Mouse (Mus musculus): ENCODE measurements at regions not wholly inside any gene's neighbourhood (a gene's known extent, or its start where the extent isn't known, plus 50 kb on each side); places are given as distances from the start of the nearest gene placed in this dataset.

- no peak for ATAC-seq
Measured at GRCm38 (mm10) chr9:41668741-41669140, 455.4 kb downstream of the Sorl1 start.

- ATAC-seq: no peak
Measured at GRCm38 (mm10) chr9:41665000-41665685, 459.0 kb downstream of the Sorl1 start.

GRCm38 (mm10) chr9:41660576-41660975, 463.5 kb downstream of the Sorl1 start:
- ATAC-seq: no peak

- ATAC-seq: no peak
Measured at GRCm38 (mm10) chr9:41660011-41660410, 464.1 kb downstream of the Sorl1 start.

GRCm38 (mm10) chr9:41631564-41632205, 470.2 kb upstream of the Ubash3b start:
- ATAC-seq: no peak

DNA sequence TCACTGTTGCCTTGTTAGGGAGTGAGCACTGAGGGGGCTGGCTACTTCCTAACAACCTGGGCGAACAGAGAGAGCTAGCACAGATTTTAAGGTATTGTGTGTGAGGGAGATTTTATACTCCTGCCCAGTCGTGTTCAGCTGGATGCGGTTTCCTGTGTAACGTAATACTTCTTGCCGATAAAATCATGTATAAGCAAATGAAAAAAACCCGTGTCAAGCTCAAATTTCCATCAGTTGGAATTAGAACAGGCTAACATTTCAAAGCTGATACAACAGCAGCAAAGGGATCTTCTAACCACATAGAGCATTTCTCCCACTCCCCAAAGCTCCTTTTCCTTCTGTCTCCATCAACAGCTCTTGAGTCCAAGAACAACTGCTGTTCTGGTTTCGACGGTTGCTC, 459.8 kb upstream of the Ubash3b start:
- ATAC-seq: no peak

GRCm38 (mm10) chr9:41614002-41614401, 452.5 kb upstream of the Ubash3b start:
- ATAC-seq: no peak

DNA sequence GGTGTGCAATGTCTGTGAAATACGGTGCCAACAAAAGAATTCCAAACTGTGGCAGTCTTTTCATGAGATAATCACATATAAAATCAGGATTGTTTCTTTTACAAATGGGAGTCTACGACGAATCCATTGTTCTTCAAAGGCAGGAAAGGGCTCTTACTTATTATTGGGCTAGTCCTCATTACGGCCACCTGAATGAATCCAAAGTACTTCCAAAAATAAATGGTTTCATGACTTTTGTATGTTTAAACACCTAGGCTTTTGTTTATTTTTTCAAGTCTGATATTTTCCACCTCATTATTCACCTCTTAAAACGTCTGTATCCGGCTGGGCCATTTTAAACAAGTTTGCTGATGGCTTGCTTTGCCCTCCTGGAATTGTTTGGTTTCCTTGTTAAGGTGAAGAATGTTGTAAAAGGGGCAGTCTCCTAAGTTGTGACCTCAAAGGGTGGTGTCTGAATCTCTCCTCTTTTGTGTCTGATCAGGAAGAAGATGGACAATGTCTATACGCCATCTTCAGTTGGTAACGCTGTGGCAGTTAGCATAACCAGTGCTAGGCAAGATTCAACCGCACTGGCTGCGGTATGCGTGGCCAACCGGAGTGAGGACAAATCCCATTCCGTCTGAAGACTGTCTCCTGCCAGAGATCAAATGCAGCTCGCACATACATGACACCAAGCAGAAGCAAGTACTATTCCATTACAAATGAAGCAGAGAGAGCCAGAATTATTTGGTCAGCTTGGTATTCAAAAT, 451.5 kb upstream of the Ubash3b start:
- ATAC-seq: no peak

DNA sequence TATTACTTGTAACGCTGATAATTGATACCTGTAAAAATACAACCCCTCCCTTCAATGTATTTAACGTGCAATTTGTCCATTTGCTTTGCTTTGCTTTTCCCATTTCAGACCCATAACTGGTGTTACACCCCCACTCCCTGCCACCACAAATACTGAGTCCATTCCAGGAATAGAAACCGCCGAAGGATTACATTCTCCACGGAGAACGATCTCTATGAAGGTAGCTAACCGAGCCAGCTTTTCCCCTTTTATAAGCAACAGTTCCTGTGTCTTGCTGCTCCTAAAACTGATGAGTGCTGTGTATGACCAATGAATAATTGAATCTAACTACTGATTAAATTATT, 450.9 kb upstream of the Ubash3b start:
- ATAC-seq: no peak

DNA sequence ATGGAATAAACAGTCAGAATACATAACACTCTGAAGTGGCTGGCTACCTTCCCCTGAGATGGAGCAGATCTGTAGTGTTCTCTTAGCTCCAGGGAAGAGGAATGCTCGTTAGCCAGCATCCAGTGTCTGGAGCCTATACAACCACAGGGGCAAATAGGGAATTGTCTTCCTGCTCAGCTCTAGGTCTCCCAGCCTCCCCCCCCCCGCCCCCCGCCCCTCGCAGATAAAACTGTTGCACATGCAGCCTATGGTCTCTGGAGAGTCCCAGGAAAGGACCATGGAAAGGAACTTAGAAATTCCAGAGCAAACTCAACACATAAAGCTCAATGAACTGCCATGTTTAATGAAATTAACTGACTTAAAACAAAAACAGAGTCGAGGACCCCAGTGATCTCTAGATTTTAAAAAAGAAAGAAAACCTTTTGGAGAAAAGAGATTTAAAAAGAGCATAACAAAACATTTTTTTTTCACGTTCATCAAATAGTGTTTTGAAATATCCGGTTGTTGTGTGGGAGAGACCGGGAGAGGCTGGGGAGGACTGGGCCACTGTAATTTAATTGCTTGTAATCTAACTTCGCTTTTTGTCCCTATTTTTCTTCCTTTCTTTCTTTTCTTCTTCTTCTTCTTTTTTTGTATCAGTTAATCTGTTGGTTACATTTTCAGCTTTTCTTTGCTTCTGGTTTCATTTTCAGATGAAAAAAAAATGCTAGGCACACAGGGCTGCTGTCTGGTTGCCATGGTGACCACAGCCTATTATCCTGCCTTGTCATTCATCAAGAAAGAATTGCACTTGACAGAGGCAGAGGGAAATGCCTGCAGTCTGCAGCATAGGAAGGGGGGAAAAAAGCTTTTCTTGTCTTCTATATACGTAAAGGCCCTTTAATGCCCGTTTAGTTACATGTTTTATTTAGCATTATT, 450.3 kb upstream of the Ubash3b start:
- no peak for ATAC-seq

DNA sequence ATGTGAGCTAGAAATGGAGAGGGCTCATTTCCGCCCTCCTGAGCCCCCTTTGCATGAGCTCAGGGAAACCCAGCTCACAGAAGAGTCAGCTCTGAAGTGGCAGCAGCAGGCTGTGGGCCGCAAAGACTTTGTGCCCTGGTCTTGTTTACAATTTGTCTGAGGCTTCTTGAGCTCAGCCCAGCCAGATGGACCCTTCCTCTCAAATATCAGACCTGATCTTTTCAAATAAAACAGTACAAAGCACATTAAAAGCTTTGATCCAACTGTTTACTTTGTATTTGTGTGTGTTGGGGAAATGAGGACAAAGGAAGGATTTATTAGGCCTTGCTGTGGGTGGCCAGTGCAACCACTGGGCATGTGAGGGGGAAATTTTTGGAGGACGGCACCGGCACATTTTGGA, 448.9 kb upstream of the Ubash3b start:
- ATAC-seq: no peak

GRCm38 (mm10) chr9:41606136-41606535, 444.6 kb upstream of the Ubash3b start:
- ATAC-seq: no peak

DNA sequence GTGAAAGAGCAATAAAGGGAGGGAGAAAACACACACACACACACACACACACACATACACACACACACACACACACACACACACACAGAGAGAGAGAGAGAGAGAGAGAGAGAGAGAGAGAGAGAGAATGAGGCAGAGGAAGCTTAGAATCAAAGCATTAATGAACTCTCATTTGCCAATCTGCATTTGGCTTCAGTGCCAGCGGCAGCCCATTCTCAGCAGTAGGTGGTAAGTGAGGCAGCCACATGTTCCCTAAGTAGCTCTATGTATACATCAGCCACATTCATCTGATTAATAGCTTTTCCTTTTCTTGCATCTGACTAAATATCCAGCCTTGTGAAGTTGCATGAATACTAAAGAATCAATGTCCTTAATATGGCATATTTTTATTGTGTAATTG, 443.4 kb upstream of the Ubash3b start:
- no peak for ATAC-seq

DNA sequence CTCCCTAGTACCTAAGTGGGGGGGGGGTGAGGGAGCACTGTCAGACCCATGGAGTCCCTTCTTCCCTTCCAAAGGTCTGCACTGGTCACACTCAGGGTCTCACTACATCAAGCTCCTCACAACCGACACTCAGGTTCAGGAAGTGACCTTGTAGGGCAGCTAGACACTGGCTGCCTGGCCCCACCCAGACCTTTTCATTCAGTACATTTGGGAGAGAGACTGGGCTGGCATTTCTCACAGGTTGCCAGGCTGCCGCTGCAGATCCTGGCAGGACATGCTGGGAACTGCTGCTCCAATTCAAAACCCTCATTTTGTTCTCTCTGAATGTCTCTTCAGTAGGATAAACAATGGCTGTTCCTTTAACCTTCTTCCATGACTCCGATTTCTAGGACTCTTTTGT, 439.3 kb upstream of the Ubash3b start:
- ATAC-seq: no peak

- ATAC-seq: no peak
Measured at GRCm38 (mm10) chr9:41599874-41600273, 438.4 kb upstream of the Ubash3b start.

DNA sequence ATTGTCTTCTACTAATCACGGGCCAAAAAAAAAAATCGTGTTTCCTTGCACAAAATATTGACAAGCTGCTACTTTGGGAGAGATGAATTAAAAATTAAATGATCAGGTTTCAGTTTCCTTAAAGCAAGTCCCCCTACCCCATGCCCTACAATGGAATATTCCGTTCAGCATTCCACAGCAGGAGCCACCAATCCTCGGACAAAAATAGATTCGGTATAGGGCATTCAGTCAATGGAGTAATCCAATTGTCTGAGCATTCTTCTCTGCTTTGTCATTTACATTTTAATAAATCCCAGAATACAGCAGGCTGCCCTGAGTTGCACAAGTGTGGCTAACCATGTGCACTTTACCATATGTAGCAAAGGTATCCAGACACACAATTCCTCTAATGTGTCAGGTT, 434.3 kb upstream of the Ubash3b start:
- ATAC-seq: no peak

GRCm38 (mm10) chr9:41593998-41594397, 432.5 kb upstream of the Ubash3b start:
- ATAC-seq: no peak

- ATAC-seq: no peak
Measured at GRCm38 (mm10) chr9:41592900-41593690, 431.6 kb upstream of the Ubash3b start.

GRCm38 (mm10) chr9:41592101-41592500, 430.6 kb upstream of the Ubash3b start:
- ATAC-seq: no peak

- ATAC-seq: no peak
Measured at GRCm38 (mm10) chr9:41590164-41590563, 428.7 kb upstream of the Ubash3b start.

DNA sequence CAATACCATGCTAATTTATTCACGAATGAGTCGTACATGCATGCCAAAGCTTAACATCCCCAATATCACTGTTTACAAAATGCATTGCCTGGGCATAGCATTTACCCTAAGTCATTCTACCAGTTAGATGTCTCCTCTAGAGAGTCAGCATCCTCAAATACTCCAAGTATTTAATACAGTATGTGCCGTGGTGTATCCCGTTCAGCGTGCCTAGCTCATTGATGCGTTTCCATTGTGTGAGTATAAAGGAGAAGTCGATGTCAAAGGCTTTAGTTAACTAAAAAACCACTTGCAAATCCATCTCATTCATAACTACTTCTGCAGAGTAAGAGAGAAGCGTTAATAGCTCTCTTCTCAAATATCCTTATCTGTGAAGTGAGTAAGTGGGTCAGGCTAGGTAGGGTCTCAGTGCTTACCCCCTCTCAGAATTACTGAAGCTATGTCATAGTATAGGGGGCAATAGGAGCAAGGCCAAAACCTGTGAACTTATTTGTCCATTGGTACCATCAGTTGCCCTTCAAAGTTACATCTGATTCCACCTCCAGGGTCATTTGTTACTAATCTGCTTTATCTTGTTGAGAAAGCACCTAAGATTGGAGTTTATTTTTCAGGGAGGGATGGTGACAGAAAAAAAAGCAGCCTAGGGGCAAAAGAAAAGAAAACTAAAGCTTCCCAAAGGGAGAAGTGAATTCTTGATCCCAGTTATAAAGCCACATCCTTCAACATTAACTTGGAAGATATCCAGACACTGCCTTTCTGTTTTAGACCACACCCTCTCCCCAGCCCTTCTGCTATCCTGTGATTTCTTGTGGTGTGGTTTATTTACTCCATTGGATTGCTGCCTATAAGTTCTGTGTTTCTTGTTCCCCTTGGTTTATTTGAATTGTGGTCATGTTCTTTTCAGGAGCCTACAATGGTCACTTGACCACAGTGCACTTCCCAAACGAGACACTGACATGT, 427.2 kb upstream of the Ubash3b start:
- no peak for ATAC-seq
